Mouse (Mus musculus) A20 (cell line): Measurements from ENCODE around the gene Uba7.

Source experiments
- DNase-seq: peaks from one replicate; pipeline ENCODE4 v3.0.0-alpha.2; 2011; ENCODE audit warnings: low read depth, low spot score

The Uba7 gene

DNA sequence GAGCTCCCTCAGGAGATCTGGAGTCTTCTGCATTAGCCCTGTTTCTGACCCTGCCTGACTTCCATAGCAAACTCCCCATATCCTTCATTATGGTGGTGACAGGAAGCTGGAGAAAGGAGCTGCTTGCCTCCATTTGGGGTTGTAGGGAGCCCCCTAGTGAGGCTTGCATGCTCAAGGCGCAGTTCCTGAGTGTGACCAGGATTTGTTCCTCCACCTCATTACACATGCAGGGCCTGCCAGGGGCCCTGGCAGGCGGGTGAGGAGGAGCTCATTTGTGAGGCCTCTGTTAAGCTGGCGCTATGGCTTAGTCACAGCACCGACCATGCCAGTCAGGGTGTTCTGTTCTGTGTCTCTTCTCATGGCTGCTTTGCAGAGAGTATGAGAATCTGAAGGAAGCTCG is 13.4 kb upstream of the Uba7 start:
- DNase-seq, result no peak

DNA sequence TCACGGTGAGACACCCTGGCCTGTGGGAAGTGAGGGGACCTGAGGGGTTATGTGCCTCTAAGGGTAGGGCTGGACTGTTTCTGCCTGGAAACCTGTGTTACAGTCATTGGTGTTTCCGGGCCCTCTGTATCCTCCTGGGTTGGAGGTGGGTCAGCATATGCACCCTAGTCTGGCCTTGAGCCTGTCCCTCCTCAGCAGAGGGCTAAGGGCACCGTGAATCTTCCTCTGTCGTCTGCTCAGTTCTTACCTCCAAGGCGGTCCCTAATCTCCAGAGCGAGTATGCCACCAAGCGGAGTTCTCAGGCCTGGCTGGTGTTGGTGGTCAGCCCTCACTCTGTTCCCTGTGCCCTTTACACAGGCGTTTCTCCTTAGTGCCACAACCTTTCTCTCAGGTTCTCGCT is 12.4 kb upstream of the Uba7 start:
- no peak for DNase-seq

DNA sequence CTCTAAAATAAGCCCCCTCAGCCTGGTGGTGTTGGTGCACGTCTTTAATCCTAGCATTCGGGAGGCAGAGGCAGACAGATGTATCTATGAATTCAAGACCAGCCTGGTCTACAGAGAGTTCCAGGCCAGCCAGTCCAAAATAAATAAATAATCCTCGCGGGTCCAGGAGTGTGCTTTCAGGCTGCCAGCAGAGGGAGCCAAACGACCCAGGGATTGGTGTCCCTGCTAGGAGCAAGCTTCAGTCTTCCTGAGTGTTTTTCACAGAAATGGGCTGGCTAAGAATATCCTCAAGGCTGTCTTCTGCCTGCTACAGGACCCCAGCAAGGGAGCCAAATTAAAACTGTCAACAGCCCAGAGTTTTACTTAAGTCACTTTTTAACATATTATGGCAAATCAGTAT is 11.6 kb upstream of the Uba7 start:
- DNase-seq, result peak; percentile 74

DNA sequence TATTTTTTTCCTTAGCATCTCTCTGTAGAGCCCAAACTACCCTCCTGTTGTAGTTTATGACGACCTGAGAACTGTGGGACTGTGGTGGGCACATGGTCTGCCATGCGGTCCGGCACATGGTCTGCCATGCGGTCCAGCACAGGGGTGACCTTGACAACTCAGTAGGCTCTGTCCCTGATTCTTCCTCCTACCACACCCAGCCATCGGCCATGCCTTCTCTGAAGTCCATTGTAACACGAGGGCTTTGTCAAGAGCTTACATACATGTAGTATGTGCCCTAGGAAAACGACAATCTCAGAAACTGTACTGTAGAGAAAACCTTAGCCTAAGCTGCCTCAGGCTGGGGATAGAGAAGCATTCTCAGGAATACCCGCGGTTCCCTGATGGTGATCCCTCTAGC is 10.6 kb upstream of the Uba7 start:
- DNase-seq, result no peak

DNA sequence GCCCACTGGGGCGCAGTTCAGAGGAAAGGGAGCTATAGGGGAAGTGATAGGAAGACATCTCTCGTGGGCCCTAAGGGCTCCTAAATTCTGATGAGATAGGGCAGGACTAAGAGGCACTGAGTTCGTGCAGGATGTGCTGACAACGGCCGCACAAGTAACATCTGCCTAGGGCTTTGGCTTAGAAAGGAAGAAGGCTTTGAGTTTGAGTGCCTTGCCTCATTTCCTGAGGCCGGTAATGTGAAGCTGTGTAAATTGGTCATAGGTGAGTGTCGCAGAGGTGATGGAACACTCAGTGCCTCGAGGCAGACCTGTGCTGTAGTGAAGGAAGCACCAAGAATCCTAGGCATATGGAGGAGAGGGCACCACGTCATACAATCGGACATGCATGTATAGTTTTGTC is 8.6 kb upstream of the Uba7 start:
- no peak for DNase-seq

DNA sequence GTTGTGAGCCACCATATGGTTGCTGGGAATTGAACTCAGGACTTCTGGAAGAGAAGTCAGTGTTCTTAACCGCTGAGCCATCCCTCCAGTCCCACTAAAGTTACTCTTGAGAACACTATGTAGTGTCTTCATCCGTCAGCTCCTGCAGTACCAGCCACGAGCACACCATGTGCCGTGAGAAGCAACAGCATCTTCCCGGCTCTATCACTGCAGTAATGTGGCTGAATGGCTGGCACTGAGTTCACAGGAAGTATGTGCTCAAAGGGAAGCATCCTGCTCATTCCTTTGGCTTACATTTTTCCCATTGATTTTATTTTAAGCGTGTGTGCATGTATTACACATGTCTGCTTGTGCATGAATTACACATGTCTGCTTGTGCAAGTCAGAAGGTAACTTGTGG is 7.9 kb upstream of the Uba7 start:
- no peak for DNase-seq

DNA sequence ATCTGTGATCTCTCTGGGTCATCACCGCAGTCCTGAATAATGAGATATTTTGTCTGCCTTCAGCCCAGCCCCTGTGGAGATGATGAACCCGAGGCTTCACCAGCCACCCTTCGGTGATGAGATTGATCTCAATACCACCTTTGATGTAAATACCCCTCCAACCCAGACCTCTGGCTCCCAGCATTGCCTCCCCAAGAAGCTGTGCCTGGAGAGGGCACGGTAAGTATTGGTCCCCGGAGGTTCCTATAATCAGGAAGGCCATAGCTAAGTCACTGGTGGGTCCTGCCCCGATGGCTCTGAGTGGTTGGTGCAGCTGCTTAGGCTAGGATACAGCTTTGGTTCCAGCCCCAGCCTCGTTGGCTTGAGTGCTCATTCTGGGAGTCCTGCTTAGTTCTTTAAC is 6.8 kb upstream of the Uba7 start:
- DNase-seq, result no peak

DNA sequence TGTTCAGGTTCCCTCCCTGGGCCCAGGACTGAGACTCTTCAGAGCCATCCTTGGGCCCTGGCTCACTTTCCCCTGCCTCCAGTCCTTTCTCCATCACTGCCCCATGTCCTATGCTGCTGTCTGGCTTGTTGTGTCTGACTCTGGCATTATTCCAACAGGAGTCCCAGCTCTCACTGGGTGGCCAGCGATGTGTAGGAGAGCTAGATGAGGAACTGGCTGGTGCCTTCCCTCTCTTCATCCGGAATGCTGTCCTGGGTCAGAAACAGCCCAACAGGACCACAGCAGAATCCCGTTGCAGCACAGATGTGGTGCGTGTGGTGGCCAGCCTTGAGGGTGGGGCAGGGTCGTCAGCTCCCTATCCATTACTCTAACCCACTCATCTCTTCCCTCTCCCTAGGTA is 5.0 kb upstream of the Uba7 start:
- DNase-seq, result no peak

DNA sequence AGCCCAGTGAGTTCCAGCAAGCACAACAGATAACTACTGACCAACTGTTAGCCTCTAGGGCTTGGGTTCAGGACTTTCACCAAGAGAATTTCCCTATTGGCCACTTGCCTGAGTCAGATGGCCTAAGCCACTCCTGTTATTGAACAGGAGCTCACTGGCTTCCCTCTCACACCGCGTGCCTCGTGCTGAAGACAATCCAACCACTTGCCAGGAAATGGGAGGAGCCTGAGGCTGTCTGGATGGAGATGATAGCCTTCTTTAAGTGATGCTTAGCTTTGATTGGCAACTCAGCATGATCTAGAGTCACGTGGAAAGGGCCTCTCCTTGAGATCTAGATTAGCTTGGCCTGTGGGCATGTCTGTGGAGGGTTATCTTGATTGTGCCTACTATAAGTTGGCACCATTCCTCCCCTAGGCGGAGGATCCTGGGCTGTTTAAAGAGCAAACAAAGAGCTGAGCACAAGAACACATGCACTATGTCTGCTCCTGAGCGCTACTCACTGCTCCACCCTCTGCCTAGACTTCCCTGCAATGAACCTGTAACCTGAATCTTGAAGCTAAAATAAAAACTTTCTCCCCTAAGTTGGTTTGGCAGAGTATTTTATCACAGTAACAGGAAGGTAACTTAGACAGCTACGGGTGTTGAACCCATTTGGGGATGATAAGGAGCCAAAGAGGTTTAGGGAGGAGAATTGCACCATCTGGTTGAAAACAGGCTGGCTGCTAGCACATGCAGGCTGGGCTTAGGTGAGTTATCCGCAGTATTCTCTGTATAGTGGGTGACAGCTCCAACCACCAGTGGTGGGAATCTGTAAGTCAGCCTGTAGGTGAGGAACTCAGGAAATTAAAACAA is 3.4 kb upstream of the Uba7 start:
- DNase-seq, result no peak

DNA sequence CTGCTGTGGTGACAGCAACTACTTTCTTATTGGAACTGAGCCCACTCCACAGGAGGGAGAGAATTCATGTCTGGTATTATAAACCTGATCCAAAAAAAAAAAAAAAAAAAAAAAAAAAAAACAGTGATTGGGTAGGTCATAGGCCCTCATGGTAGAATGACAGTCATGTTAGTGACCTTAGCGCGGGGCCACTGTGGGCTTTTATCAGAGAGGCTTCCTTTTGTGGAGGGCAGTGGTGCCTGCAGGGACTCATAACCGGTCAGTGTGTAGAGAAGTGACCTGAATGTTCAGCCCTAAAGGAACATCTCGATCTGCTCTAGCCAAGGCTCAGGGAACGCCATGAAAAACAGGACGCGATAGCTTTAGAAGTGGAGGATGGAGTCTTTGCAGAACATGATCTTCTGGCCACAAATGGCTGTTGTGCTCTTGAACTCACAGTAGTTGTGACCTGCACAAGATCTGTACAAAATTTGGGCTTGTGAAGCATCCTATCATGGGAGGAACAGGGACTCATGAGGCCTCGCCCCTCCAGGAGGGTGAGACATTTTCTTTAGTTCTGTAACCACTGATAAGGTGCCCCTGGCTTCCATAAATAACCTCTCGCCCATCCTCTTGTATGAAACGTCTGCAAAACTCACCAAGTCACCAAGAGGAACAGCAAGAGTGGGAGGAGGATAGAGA is 674 bp upstream of the Uba7 start:
- no peak for DNase-seq

DNA sequence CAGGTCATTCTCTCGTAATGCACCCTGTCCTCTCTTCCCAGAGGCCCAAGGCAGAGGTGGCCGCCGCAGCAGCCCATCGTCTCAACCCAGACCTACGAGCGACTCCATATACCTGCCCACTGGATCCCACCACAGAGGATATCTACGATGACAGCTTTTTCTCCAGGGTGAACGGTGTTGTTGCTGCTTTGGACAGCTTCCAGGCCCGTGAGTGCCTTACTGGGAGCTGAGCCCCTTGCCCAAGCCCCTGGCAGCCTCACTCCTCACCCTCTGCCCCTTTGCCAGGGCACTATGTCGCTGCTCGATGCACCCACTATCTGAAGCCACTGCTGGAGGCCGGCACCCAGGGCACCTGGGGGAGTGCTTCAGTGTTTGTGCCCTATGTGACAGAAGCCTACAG is 3.5 kb downstream of the Uba7 start:
- no peak for DNase-seq

DNA sequence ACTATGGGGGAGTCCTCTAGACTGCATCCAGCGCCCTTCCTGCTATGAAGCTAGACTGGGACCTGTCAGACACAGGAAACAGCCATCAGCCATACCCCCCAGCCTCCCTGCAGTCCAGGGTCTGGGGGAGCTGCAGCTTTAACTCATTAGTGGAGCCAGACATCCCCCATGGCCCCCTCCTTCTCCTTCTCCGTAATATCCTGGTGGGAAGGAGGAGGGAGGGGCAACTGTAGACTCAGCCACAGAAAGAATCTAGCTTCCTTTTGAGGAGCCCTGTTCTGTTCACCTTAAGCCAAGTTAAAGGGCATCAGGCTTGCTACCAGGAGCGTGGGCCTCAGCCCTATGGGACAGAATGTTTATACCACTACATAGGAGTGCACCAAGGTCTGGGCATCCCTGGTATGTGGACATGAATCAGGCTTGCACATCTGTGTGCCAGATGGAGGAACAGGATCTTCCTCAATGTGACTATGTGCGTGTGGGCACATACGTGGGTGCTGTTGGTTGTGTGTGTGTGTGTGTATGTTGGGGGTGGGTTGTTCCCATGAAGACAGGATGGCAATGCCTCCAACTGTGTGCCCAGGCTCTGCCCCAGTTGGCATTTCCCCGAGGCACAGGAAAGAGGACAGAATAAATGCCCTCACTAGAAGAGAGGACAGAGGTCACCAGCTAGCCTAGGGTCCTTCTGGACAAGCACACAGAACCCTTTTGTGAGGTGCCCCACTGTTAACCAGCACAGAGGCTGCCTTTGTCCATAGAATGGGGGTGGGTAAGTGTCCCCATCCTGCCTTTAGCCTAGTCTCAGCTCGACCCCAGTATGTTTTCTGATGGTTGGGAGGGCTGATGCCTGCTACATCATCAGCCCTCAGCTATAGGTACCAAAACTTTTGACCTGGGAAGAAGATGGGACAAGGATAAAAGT is 6.6 kb downstream of the Uba7 start:
- no peak for DNase-seq

DNA sequence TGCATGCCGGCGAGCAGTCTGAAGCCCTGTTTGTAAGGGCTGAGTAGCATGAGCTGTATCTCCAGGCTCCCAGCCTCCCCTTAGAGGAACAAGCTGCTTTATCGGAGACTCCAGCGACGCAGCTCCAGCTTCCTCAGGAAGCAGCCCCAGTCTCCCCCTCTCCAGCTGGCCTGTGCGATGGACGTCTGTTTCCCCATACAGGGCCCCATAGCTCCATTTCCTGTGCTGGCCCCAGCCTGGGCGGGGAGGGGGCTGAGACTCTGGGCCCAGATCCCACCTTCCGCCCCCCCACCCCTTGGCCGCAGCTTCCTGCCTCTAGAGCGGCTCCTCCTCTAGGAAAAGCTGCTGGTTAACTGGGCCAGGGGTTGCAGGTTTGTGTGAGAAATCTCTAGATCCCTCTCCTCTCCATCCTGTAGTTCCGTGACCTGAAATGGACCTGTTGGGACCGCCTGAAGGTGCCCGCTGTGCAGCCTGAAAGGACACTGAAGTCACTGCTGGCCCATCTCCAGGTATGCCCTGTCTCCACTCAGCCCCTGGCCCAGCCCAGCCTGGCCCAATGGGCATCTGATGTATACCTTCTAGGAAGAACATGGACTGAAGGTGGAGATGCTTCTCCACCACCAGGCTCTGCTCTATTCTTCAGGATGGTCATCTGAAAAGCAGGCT is 7.5 kb downstream of the Uba7 start, which contains the start of gene Gm20661:
Gene Gm20661, plus strand, starts transcription at position 378 of the 666 bp plus-strand sequence.
- DNase-seq, result no peak

DNA sequence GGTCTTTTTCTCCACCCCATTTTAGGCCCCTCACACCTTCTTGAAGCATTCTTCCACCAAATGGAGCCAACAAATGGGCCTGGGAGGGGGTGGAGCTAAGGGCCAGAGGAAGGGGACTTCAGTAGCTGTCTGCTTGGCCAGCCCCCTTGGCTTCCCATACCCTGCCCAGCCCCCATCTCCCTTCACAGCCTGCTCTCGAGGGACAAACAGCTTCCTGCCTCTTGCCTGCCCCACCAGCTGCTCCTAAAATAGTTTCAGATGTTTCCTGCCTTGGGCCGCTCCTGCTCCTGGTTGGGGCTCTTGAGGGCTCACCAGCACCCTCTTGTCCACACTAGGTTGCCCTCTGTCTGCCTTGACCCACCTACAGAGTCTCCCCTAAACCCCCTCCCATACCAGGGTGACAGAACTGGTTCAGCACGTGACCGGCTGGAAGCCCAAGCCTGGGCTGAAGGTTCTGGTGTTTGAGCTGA is 8.2 kb downstream of the Uba7 start:
- DNase-seq, result no peak

DNA sequence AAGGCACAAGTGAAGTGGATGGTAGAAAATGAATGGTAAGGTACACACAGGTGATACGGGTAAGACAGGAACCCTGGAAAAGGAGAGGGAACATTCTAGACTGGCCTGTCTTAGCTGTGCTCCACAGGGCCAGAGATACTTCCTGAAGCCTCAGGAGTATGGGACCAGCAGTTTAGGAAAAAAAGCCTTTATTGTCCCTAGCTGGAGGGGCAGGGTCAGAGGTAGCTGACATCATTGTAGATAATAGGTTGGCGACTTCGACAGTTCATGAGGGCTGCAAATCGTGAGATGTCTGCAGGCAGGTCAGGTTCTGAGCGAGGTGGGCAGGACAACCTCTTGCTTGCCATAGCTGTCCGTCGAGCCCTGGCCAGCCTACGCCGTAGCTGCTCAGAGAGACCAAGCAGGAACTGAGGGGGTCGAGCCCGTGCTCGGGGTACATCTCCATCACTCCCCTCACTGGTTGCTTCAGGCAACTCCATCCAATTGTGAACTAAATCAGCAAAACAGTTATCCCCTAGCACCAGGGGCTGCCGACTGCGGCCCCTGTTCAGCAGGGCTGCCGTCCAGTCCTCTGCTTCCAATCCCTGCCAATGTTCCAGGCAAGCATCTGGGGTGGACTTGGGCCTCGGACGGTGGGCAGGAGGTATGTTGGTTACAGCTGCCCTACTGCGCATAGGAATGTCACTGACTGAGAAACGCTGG is 8.9 kb downstream of the Uba7 start:
- no peak for DNase-seq

DNA sequence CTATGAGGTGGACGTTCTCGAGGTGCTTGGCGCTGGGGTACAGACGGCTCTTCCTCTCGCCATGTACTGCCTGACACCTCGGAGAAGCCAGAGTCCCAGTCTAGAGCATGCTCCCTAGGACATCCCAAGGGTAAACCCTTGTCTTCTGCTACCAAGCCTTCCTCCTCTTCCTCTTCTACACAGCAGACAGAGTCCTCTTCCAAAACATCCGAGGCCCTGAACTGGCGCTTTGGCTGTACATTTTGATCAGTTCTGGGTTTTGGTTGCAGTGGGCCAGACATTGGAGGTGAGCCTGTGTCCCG is 9.4 kb downstream of the Uba7 start:
- DNase-seq, result no peak

DNA sequence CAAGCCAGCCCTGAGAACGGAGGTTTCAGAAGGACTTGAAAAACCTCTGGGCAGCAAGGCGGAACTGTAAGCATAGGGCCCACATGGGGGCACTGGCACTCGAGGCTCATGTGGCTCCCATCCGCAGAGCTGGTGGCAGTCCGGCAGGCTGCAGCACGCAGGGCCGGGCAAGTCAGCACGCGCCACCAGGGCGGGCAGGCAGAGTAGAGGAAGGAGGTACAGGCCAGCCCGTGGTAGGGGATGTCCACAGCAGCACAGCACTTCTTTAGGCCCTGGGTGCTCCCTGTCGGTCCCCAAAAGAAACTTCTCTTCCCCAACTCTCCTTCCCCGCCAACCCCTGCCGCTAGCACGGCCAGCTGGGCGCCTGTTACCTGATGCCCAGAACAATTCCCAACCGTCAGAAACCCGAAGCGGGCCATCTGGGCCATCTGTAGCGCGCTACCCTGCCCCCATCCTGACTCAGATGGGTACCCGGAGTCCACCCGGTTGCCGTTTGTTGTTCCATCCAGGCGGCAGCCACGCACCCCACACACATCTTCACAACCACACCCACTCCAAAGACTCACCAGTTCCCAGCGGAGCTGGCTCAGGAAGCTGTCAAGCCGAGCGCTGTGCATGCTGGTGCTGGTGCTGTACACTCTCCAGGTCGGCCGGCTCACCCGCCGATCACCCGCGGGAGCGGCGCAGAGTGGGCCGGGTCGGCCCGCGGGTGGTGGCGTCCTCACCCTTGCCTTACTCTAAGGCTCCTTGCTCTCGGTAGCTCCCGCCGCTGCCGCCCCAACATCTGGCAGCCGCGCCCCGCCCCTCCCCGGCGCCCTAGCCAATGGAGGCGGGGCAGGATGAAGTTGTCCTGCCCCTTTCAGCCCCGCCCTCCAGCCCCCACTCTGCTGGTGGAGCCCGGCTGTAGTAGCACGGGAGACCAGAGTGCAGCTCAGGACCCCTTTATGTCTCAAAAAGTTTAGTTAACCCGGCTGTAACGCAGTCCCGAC is 10.1 kb downstream of the Uba7 start, which contains the start of gene Inka1:
Gene Inka1, minus strand, starts transcription at position 749 of the 989 bp plus-strand sequence.
- peak; percentile 93 for DNase-seq

DNA sequence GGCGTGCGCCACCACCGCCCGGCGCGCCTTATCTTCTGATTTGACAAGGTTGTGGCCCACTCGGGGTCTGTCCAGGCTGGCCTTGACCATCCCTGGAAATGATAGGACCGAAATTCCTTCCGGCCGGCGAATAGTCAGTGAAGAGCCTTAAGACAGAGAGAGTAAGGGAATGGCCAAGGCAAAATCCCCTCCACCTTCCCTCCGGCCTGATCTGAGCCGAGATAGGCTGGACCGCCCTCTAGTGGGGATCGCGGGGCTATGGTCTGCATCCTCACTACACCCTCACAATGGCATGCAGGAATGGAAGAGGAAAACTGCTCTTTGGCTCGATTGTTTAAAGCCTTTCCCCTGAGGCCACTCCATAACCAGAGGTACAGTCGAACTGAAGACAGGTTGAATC is 11.1 kb downstream of the Uba7 start:
- DNase-seq, result peak; percentile 85

DNA sequence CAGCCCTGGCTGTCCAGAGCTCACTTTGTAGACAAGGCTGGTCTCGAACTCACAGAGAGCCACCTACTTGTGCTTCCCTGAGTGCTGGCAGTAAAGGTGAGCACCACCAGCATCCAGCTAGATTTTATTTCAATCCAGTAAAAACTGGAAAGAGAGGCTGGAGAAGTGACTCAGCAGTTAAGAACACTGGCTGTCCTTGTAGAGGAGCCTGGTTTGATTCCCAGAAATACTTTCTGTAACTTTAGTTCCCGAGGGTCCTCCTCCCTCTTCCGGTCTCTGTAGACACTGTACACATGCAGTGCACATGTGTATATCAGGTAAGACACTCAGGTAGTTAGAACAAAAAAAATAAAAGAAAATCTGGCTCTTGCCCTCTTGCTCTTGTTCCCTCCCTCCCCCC is 12.6 kb downstream of the Uba7 start:
- no peak for DNase-seq

DNA sequence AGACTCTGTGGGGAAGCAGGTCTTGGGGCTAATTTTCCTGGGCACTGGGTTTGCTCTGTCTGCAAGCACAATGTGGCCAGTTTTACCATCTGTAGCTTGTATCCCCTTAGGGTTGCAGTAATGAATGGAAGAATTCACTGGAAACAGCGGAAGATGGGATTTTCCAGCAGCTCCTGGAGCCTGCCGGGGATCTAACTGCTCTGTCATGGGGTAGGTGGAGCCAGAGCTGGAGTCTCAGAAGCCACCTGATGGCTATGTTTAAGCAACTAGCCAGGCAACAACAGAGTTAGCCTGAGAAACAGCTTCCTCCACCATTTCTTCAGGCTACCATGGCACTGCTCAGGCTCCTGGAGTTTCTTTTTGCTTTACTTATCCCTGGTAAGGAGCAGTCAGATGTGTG is 16.9 kb downstream of the Uba7 start, which contains the start of gene Cdhr4:
Gene Cdhr4, plus strand, starts transcription at position 301 of the 400 bp plus-strand sequence.
- no peak for DNase-seq
